Mouse (Mus musculus) stomach, embryonic 14.5 days (tissue): ENCODE measurements around the gene Cryba2. TPM values are rescaled to one million over a fixed set of nuclear protein-coding genes. Genes with fewer than 3 reads are reported as not detected.

Experiments
- ATAC-seq: fragments of 200-750 bp; cut with Nextera tagmentation; 2 replicates; pipeline ENCODE4 v1.8.0; 2017; ENCODE audit warnings: low read depth, moderate TSS enrichment; ENCODE audit not compliant: insufficient number of reproducible peaks, insufficient read depth, low FRiP score
- H3K27ac ChIP-seq: fragments of 300-500 bp; sonication (generic); 2 replicates; pipeline ENCODE4 v1.5.1; 2014; ENCODE audit warnings: mild to moderate bottlenecking, low read length, moderate library complexity, mixed read lengths
- H3K27me3 ChIP-seq: fragments of 300-500 bp; sonication (generic); 2 replicates; pipeline ENCODE4 v1.6.1; 2014; ENCODE audit warnings: low read length, control low read depth, mixed read lengths; ENCODE audit not compliant: control insufficient read depth, insufficient read depth
- H3K36me3 ChIP-seq: fragments of 300-500 bp; sonication (generic); 2 replicates; pipeline ENCODE4 v1.6.1; 2014; ENCODE audit warnings: mild to moderate bottlenecking, control low read depth, low read length, moderate library complexity, mixed read lengths; ENCODE audit not compliant: control insufficient read depth, insufficient read depth
- H3K4me1 ChIP-seq: fragments of 300-500 bp; sonication (generic); 2 replicates; pipeline ENCODE4 v1.6.1; 2014; ENCODE audit warnings: low read length, control low read depth, mixed read lengths; ENCODE audit not compliant: control insufficient read depth, insufficient read depth
- H3K4me2 ChIP-seq: fragments of 300-500 bp; sonication (generic); replicated peaks from 2 replicates; pipeline ENCODE4 v1.6.1; 2014; ENCODE audit warnings: low read depth, low read length, control low read depth
- H3K4me3 ChIP-seq: fragments of 300-500 bp; sonication (generic); 2 replicates; pipeline ENCODE4 v1.5.1; 2014; ENCODE audit warnings: low read depth, low read length, control low read depth
- H3K9ac ChIP-seq: fragments of 300-500 bp; sonication (generic); replicated peaks from 2 replicates; pipeline ENCODE4 v1.6.1; 2014; ENCODE audit warnings: low read depth, mild to moderate bottlenecking, control low read depth, low read length, moderate library complexity, mixed read lengths
- H3K9me3 ChIP-seq: fragments of 300-500 bp; sonication (generic); 2 replicates; pipeline ENCODE4 v1.6.1; 2016; ENCODE audit warnings: low read depth, low read length, control low read depth; ENCODE audit not compliant: control insufficient read depth
- WGBS: fragments of 180-500 bp; shearing (Covaris S2); extraction: QIAGEN DNeasy Blood & Tissue Kit; methylation state at CpG from one replicate; pipeline ENCODE4 v1.1.7; 2014; 5-methylcytosine and 5-hydroxymethylcytosine counted together
- polyA plus RNA-seq: library from polyadenylated mRNA; unstranded; fragments of >200 nt; fragmentation: Nextera tagmentation; extraction: Ambion mirVana; gene quantifications from 2 replicates; pipeline ENCODE4 v1.2.1, GENCODE M21; 2014

Cryba2 gene
- polyA plus RNA-seq, 1 experiment from 2014 or later: 0.36 TPM

- 27% methylated on average over 13 of the region's 13 CpGs for WGBS
- H3K27ac ChIP-seq: no peak overlapping the region
- H3K9ac ChIP-seq: no peak overlapping the region
- H3K4me1 ChIP-seq: no peaks in the 10 kb centered on the region
- no peaks in the 10 kb centered on the region for H3K9me3 ChIP-seq
- 0 out of 2 replicates have a peak, but pooled peaks have one; percentile 56 for ATAC-seq
- no peak overlapping the region for H3K4me3 ChIP-seq
- no peak overlapping the region for H3K4me2 ChIP-seq
- H3K27me3 ChIP-seq: no peaks in the 10 kb centered on the region
- H3K36me3 ChIP-seq: no peaks in the 10 kb centered on the region
Measured at GRCm38 (mm10) chr1:74915706-74916105, 22.8 kb upstream of the Cryba2 start.

- H3K9ac ChIP-seq: no peak overlapping the region
- WGBS: 15% methylated on average over 6 of the region's 6 CpGs
- peaks cover 8% of the 10 kb centered on the region for H3K27me3 ChIP-seq
- H3K9me3 ChIP-seq: no peaks in the 10 kb centered on the region
- no peak overlapping the region for H3K4me2 ChIP-seq
- H3K4me1 ChIP-seq: no peaks in the 10 kb centered on the region
- no peaks in the 10 kb centered on the region for H3K36me3 ChIP-seq
- H3K27ac ChIP-seq: no peak overlapping the region
- no peak for ATAC-seq
- no peak overlapping the region for H3K4me3 ChIP-seq
Measured at GRCm38 (mm10) chr1:74902191-74902590, 9.2 kb upstream of the Cryba2 start.

- Histone ChIP-seq H3K4me1 (no peaks in the 10 kb centered on the region), H3K36me3 (no peaks in the 10 kb centered on the region), H3K4me3 (no peak overlapping the region), H3K27me3 (peaks cover 8% of the 10 kb centered on the region), H3K9ac (no peak overlapping the region), H3K4me2 (no peak overlapping the region), H3K27ac (no peak overlapping the region), H3K9me3 (no peaks in the 10 kb centered on the region)
- no peak for ATAC-seq
- WGBS: 4% methylated on average over 3 of the region's 3 CpGs
Measured at GRCm38 (mm10) chr1:74901686-74902085, 8.7 kb upstream of the Cryba2 start.

GRCm38 (mm10) chr1:74900341-74901285 is 7.7 kb upstream of the Cryba2 start:
- H3K4me3 ChIP-seq: peak overlapping the region; percentile 30
- H3K36me3 ChIP-seq: no peaks in the 10 kb centered on the region
- no peaks in the 10 kb centered on the region for H3K4me1 ChIP-seq
- H3K4me2 ChIP-seq: peak overlapping the region; percentile 55
- no peaks in the 10 kb centered on the region for H3K9me3 ChIP-seq
- peak overlapping the region; percentile 66 for H3K27ac ChIP-seq
- peaks cover 10% of the 10 kb centered on the region for H3K27me3 ChIP-seq
- H3K9ac ChIP-seq: 0 out of 2 replicates have a peak overlapping the region, but pooled peaks have one; percentile 30
- ATAC-seq: peak; percentile 83
- under 1% methylated on average over 65 of the region's 66 CpGs for WGBS

- WGBS: 7% methylated on average over 7 of the region's 10 CpGs
- no peaks in the 10 kb centered on the region for H3K9me3 ChIP-seq
- no peak for ATAC-seq
- H3K4me2 ChIP-seq: no peak overlapping the region
- H3K4me1 ChIP-seq: no peaks in the 10 kb centered on the region
- H3K27me3 ChIP-seq: peaks cover 19% of the 10 kb centered on the region
- no peak overlapping the region; the same call in 1 of the 2 replicates for H3K27ac ChIP-seq
- H3K9ac ChIP-seq: no peak overlapping the region
- H3K36me3 ChIP-seq: no peaks in the 10 kb centered on the region
- H3K4me3 ChIP-seq: no peak overlapping the region
Measured at GRCm38 (mm10) chr1:74898656-74899431, 5.9 kb upstream of the Cryba2 start.

GRCm38 (mm10) chr1:74897976-74898375 is 5.0 kb upstream of the Cryba2 start:
- WGBS: 6% methylated on average over 7 of the region's 7 CpGs

GRCm38 (mm10) chr1:74894966-74895365 is 2.0 kb upstream of the Cryba2 start:
- H3K4me1 ChIP-seq: no peaks in the 10 kb centered on the region
- no peaks in the 10 kb centered on the region for H3K36me3 ChIP-seq
- WGBS: 11% methylated on average over 4 of the region's 4 CpGs
- H3K27ac ChIP-seq: no peak overlapping the region
- peaks cover 51% of the 10 kb centered on the region for H3K27me3 ChIP-seq
- H3K4me3 ChIP-seq: no peak overlapping the region
- H3K9me3 ChIP-seq: no peaks in the 10 kb centered on the region
- no peak overlapping the region for H3K4me2 ChIP-seq
- no peak overlapping the region for H3K9ac ChIP-seq
- ATAC-seq: no peak

More at GRCm38 (mm10) chr1:74897976-74898375, 5.0 kb upstream of the Cryba2 start:
- no peak overlapping the region for H3K9ac ChIP-seq
- H3K36me3 ChIP-seq: no peaks in the 10 kb centered on the region
- no peak overlapping the region for H3K4me3 ChIP-seq
- no peak overlapping the region for H3K27ac ChIP-seq
- H3K9me3 ChIP-seq: no peaks in the 10 kb centered on the region
- H3K27me3 ChIP-seq: peaks cover 26% of the 10 kb centered on the region
- ATAC-seq: no peak
- H3K4me1 ChIP-seq: no peaks in the 10 kb centered on the region
- H3K4me2 ChIP-seq: no peak overlapping the region

GRCm38 (mm10) chr1:74892351-74893133 is 401 bp downstream of the Cryba2 start:
- ATAC-seq: no peak
- H3K9ac ChIP-seq: no peak overlapping the region
- no peaks in the 10 kb centered on the region for H3K36me3 ChIP-seq
- peaks cover 53% of the 10 kb centered on the region for H3K27me3 ChIP-seq
- no peak overlapping the region for H3K4me2 ChIP-seq
- H3K4me3 ChIP-seq: no peak overlapping the region
- 3% methylated on average over 39 of the region's 39 CpGs for WGBS
- H3K9me3 ChIP-seq: no peaks in the 10 kb centered on the region
- H3K4me1 ChIP-seq: no peaks in the 10 kb centered on the region
- H3K27ac ChIP-seq: no peak overlapping the region
